Mouse (Mus musculus): ENCODE measurements around the gene Snx9. TPM values are rescaled to one million over a fixed set of nuclear protein-coding genes. Genes with fewer than 3 reads are reported as not detected.

Snx9 gene
- polyA plus RNA-seq, 1 experiment from 2014 or later, result 55.9 TPM

Other genes starting within 250 kb of the Snx9 start
- gene Synj2, start 100.0 kb downstream of the Snx9 start, polyA plus RNA-seq (2015; fragmentation: Nextera tagmentation; extraction: Ambion mirVana), result 4.8 and 4.9 TPM in 2 replicates
- 4.8 and 5.3 TPM in 2 replicates for gene Serac1, start 238.4 kb downstream of the Snx9 start, polyA plus RNA-seq (2015; fragmentation: Nextera tagmentation; extraction: Ambion mirVana)
- gene Gtf2h5, start 238.5 kb downstream of the Snx9 start, polyA plus RNA-seq (2015; fragmentation: Nextera tagmentation; extraction: Ambion mirVana), result 155 and 165 TPM in 2 replicates

All from intestine, embryonic 15.5 days (tissue).